Mouse (Mus musculus) c-Kit-positive CD71-positive TER-119-negative erythroid progenitor cells, embryonic 14.5 days (primary cell): ENCODE measurements at regions not wholly inside any gene's neighbourhood (a gene's known extent, or its start where the extent isn't known, plus 50 kb on each side); places are given as distances from the start of the nearest gene placed in this dataset.
"Not testable (repeated sequence)": the region's sequence is repeated elsewhere in the genome, so short reads cannot be mapped to it uniquely, and the experiment has no call there.

Source experiments
- DNase-seq: peaks from one replicate; pipeline ENCODE4 v3.0.0-alpha.2; 2013; ENCODE audit warnings: low read depth

- DNase-seq, result peak; percentile 11
Measured at GRCm38 (mm10) chrX:94480748-94481147, 61.2 kb downstream of the Maged1 start.

- not testable (repeated sequence) for DNase-seq
Measured at GRCm38 (mm10) chrX:94467654-94468053, 74.3 kb downstream of the Maged1 start.
